Mouse (Mus musculus): ENCODE results near the gene Clcn2.

Gene Clcn2

GRCm38 (mm10) chr16:20717181-20717977 lies at the start of gene Clcn2, which contains the start of gene Polr2h:
Gene Clcn2 (minus strand): TSS chr16:20717746.
Gene Polr2h (plus strand): TSS chr16:20717665.
- CTCF ChIA-PET = interaction anchor here (0.8 kb wide), 1 partner anchor 37 kb away, joined by 6 read pairs; no protein-coding TSS in a partner anchor

- CTCF ChIA-PET = interaction anchor here (0.6 to 2.0 kb wide), 4 partner anchors 54 to 1585 kb away, joined by 3 to 8 read pairs (median 3); no protein-coding TSS in a partner anchor
Observed at GRCm38 (mm10) chr16:20765244-20765643, 47.7 kb upstream of the Clcn2 start.

GRCm38 (mm10) chr16:20761681-20762080 lies 44.1 kb upstream of the Clcn2 start:
- CTCF ChIA-PET = interaction anchor here (0.6 to 1.3 kb wide), 5 partner anchors 33 to 340 kb away, joined by 3 to 6 read pairs (median 3); no protein-coding TSS in a partner anchor

- CTCF ChIA-PET = interaction anchor here (0.5 kb wide), 1 partner anchor 18 kb away, joined by 5 read pairs; no protein-coding TSS in a partner anchor
Observed at GRCm38 (mm10) chr16:20757385-20757784, 39.8 kb upstream of the Clcn2 start.

GRCm38 (mm10) chr16:20756052-20756451 lies 38.5 kb upstream of the Clcn2 start:
- CTCF ChIA-PET = no interaction called here

- CTCF ChIA-PET = no interaction called here
Observed at GRCm38 (mm10) chr16:20750518-20750917, 33.0 kb upstream of the Clcn2 start.

- CTCF ChIA-PET = no interaction called here
Observed at GRCm38 (mm10) chr16:20746641-20747040, 29.1 kb upstream of the Clcn2 start.

- CTCF ChIA-PET = no interaction called here
Observed at GRCm38 (mm10) chr16:20739845-20740244, 22.3 kb upstream of the Clcn2 start.

- CTCF ChIA-PET = no interaction called here
Observed at GRCm38 (mm10) chr16:20736823-20737222, 19.3 kb upstream of the Clcn2 start.

GRCm38 (mm10) chr16:20736168-20736567 lies 18.6 kb upstream of the Clcn2 start:
- CTCF ChIA-PET = no interaction called here

- CTCF ChIA-PET = no interaction called here
Observed at GRCm38 (mm10) chr16:20735651-20736050, 18.1 kb upstream of the Clcn2 start.

- CTCF ChIA-PET = no interaction called here
Observed at GRCm38 (mm10) chr16:20733731-20734730, 16.5 kb upstream of the Clcn2 start, which contains the start of gene Thpo. Gene Thpo (minus strand): TSS chr16:20734511.

- CTCF ChIA-PET = no interaction called here
Observed at GRCm38 (mm10) chr16:20732925-20733730, 15.6 kb upstream of the Clcn2 start, which contains the start of gene Chrd. Gene Chrd (plus strand): TSS chr16:20733127.

- CTCF ChIA-PET = no interaction called here
Observed at GRCm38 (mm10) chr16:20732251-20732924, 14.8 kb upstream of the Clcn2 start.

- CTCF ChIA-PET = no interaction called here
Observed at GRCm38 (mm10) chr16:20731688-20732087, 14.1 kb upstream of the Clcn2 start.

GRCm38 (mm10) chr16:20730293-20730711 lies 12.8 kb upstream of the Clcn2 start:
- CTCF ChIA-PET = no interaction called here

GRCm38 (mm10) chr16:20726384-20726783 lies 8.8 kb upstream of the Clcn2 start:
- CTCF ChIA-PET = interaction anchor here (0.6 kb wide), 1 partner anchor 35 kb away, joined by 3 read pairs; no protein-coding TSS in a partner anchor

- CTCF ChIA-PET = no interaction called here
Observed at GRCm38 (mm10) chr16:20725750-20726149, 8.2 kb upstream of the Clcn2 start.

- CTCF ChIA-PET = no interaction called here
Observed at GRCm38 (mm10) chr16:20725321-20725720, 7.8 kb upstream of the Clcn2 start.

- CTCF ChIA-PET = no interaction called here
Observed at GRCm38 (mm10) chr16:20724338-20724748, 6.8 kb upstream of the Clcn2 start.

All from spleen, embryonic (tissue).